ENCODE assay signal across 19 mouse cellular contexts in the genomic region with DNA sequence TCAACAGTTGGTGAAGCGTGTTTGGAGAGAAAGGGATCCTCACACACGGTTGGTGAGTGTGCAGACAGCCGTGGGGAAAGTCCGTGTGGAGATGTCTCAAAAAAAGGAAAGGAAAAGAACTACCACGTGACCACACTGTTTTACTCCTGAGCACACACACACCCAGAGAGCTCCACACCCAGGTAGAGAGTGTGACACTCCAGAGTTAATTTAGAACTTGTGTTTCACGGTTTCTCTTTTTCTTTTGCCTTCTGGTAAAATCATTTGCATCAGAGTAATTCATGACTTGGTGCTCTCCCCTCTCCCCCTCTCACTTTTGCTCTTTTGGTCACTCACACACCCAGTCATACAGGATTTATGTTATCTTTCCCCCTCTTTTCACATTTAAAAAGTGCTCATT. TPM values are rescaled to one million over a fixed set of nuclear protein-coding genes. Genes with fewer than 3 reads are reported as not detected.
A peak's percentile ranks its signal among the peaks of the same experiment; 100 is the strongest.
DNase-seq lines count a peak whose midpoint lies in the region; ATAC-seq lines count a peak whose summit lies in the region.
"Had no signal": no experiment of that assay in that cellular context is flagged by ENCODE, and none has a peak within 500 bp of the region (broad histone marks: within the 10 kb centered on the region; RNA-seq: fewer than 3 reads in every experiment).

No protein-coding gene starts in this region.

- DNase-seq in kidney, postnatal 36 days, result peak; percentile 20 to 28
- DNase-seq in A20 (ENCODE audit: low read depth, low spot score), result peak; percentile 52
- DNase-seq in left cerebral cortex, postnatal 25 days (ENCODE audit: low spot score in 2 of 2), result no peak
- no peak for DNase-seq in layer of hippocampus, postnatal 10 days (ENCODE audit: low spot score in 2 of 2)
- DNase-seq in cerebellum, postnatal 4 days (ENCODE audit: low spot score in 2 of 2), result no peak
- DNase-seq: adrenal gland, adult 2 months; cerebellum, adult 8-10 months; gastrocnemius, postnatal 36 days; lung, adult 18-20 months; spleen, adult 18-20 months; thymus, adult 2 months had no signal

- no peak overlapping the region for H3K9ac ChIP-seq in kidney, embryonic 14.5 days (ENCODE audit: low read depth, low read length)
- no peak overlapping the region for H3K9ac ChIP-seq in forebrain, embryonic 13.5 days
- H3K9ac ChIP-seq: kidney, embryonic 15.5 days; midbrain, embryonic 15.5 days; neural tube, embryonic 15.5 days had no signal

- H3K9me3 ChIP-seq in kidney, embryonic 14.5 days (ENCODE audit: control insufficient read depth, low read length), result no peaks in the 10 kb centered on the region
- H3K9me3 ChIP-seq in forebrain, embryonic 13.5 days (replicated peaks), result no peaks in the 10 kb centered on the region
- H3K9me3 ChIP-seq: hindbrain, embryonic 10.5 days; kidney, embryonic 15.5 days; midbrain, embryonic 15.5 days; neural tube, embryonic 15.5 days had no signal

- H3K4me1 ChIP-seq in kidney, embryonic 14.5 days (ENCODE audit: control insufficient read depth, insufficient read depth, low read length), result 0 out of 2 replicates have a peak, but pooled peaks cover 10% of the 10 kb centered on the region
- H3K4me1 ChIP-seq in forebrain, embryonic 13.5 days, result peaks cover 78% of the 10 kb centered on the region

- no peak for ATAC-seq in kidney, embryonic 14.5 days (ENCODE audit: low FRiP score, low TSS enrichment)
- no peak for ATAC-seq in forebrain, embryonic 13.5 days
- ATAC-seq in megakaryocyte progenitor cell, adult 5-6 weeks (replicated peaks; ENCODE audit: poor library complexity), result peak; percentile 6; the same call in 1 of the 2 replicates
- ATAC-seq: hindbrain, postnatal 0 days; midbrain, embryonic 15.5 days had no signal

- WGBS in kidney, embryonic 14.5 days, result 69% methylated on average over 6 of the region's 6 CpGs
- WGBS in forebrain, embryonic 13.5 days, result 45% methylated on average over 6 of the region's 6 CpGs

- no peak overlapping the region for H3K27ac ChIP-seq in kidney, embryonic 14.5 days (ENCODE audit: low read depth, low read length)
- H3K27ac ChIP-seq in forebrain, embryonic 13.5 days, result peak overlapping the region; percentile 86
- H3K27ac ChIP-seq: hindbrain, embryonic 10.5 days; hindbrain, postnatal 0 days; kidney, embryonic 15.5 days; midbrain, embryonic 15.5 days; neural tube, embryonic 15.5 days had no signal

- no peak overlapping the region for H3K4me3 ChIP-seq in kidney, embryonic 14.5 days (ENCODE audit: low read length)
- no peak overlapping the region for H3K4me3 ChIP-seq in forebrain, embryonic 13.5 days
- H3K4me3 ChIP-seq: hindbrain, embryonic 10.5 days; kidney, embryonic 15.5 days; midbrain, embryonic 15.5 days; neural tube, embryonic 15.5 days had no signal

- H3K4me2 ChIP-seq in kidney, embryonic 14.5 days (replicated peaks; ENCODE audit: low read depth, low read length), result no peak overlapping the region
- H3K4me2 ChIP-seq in forebrain, embryonic 13.5 days, result no peak overlapping the region
- H3K4me2 ChIP-seq: kidney, embryonic 15.5 days; midbrain, embryonic 15.5 days; neural tube, embryonic 15.5 days had no signal

- intact Hi-C loops in left cerebral cortex, postnatal 25 days (cut with DNase I), result no loop called here

- no peaks in the 10 kb centered on the region for H3K27me3 ChIP-seq in kidney, embryonic 14.5 days (ENCODE audit: control insufficient read depth, insufficient read depth, low read length)
- no peaks in the 10 kb centered on the region for H3K27me3 ChIP-seq in forebrain, embryonic 13.5 days
- H3K27me3 ChIP-seq: kidney, embryonic 15.5 days; midbrain, embryonic 15.5 days; neural tube, embryonic 15.5 days had no signal

- H3K36me3 ChIP-seq in kidney, embryonic 14.5 days (ENCODE audit: control insufficient read depth, insufficient read depth, low read length), result peaks cover 2% of the 10 kb centered on the region; the same call in 1 of the 2 replicates
- no peaks in the 10 kb centered on the region for H3K36me3 ChIP-seq in forebrain, embryonic 13.5 days (ENCODE audit: poor library complexity, severe bottlenecking)
- H3K36me3 ChIP-seq: kidney, embryonic 15.5 days; midbrain, embryonic 15.5 days; neural tube, embryonic 15.5 days had no signal

RNA-seq across cellular contexts. Expression of gene Psmd6, which starts 54.5 kb away (rescaled TPM):
- polyA plus RNA-seq in kidney, embryonic 14.5 days (2014; fragmentation: Nextera tagmentation; extraction: Ambion mirVana), result 232 and 248 TPM in 2 replicates
- 308 and 313 TPM in 2 replicates for polyA plus RNA-seq in forebrain, embryonic 13.5 days (2015; fragmentation: Nextera tagmentation; extraction: Ambion mirVana)
- 181 and 210 TPM in 2 replicates for total RNA-seq in megakaryocyte progenitor cell, adult 5-6 weeks (2015)
- total RNA-seq in megakaryocyte progenitor cell, adult 5-6 weeks (2017), result 215 and 237 TPM in 2 replicates
- total RNA-seq in left cerebral cortex, postnatal 25 days (2021), result 100 to 1,000 TPM; 101 to 103 TPM
- total RNA-seq in layer of hippocampus, postnatal 10 days (2021), result 100 to 1,000 TPM; 137 to 148 TPM

Comparison
In these comparisons a context has a peak if more than half of its experiments do, and no peak if none do; other contexts are left out.
1. DNase-seq: peak in kidney, postnatal 36 days (2 of 2) and A20 (single experiment); none in left cerebral cortex, postnatal 25 days (0 of 2), layer of hippocampus, postnatal 10 days (0 of 2) and cerebellum, postnatal 4 days (0 of 2).